Mouse (Mus musculus) hindbrain, embryonic 14.5 days (tissue): Measurements from ENCODE around the gene Slc27a2. TPM values are rescaled to one million over a fixed set of nuclear protein-coding genes. Genes with fewer than 3 reads are reported as not detected.

Experiments
- ATAC-seq: fragments of 200-750 bp; cut with Nextera tagmentation; 2 replicates; pipeline ENCODE4 v1.8.0; 2017; ENCODE audit warnings: moderate number of reproducible peaks, mild to moderate bottlenecking, moderate TSS enrichment, moderate library complexity; ENCODE audit not compliant: low FRiP score
- DNase-seq: peaks from one replicate; pipeline ENCODE4 v3.0.0-alpha.2; 2015; ENCODE audit warnings: low spot score
- H3K27ac ChIP-seq: fragments of 300-500 bp; sonication (generic); 2 replicates; pipeline ENCODE4 v1.5.1; 2014; ENCODE audit warnings: mild to moderate bottlenecking, moderate library complexity
- H3K27me3 ChIP-seq: fragments of 300-500 bp; sonication (generic); 2 replicates; pipeline ENCODE4 v1.6.1; 2014; ENCODE audit warnings: mild to moderate bottlenecking, low read length, mixed read lengths; ENCODE audit not compliant: control insufficient read depth, insufficient read depth
- H3K36me3 ChIP-seq: fragments of 300-500 bp; sonication (generic); replicated peaks from 2 replicates; pipeline ENCODE4 v1.6.1; 2014; ENCODE audit not compliant: control insufficient read depth, insufficient read depth
- H3K4me1 ChIP-seq: fragments of 300-500 bp; sonication (generic); replicated peaks from 2 replicates; pipeline ENCODE4 v1.6.1; 2014; ENCODE audit warnings: antibody characterized with exemption, low read length, mixed read lengths; ENCODE audit not compliant: control insufficient read depth, insufficient read depth
- H3K4me2 ChIP-seq: fragments of 300-500 bp; sonication (generic); replicated peaks from 2 replicates; pipeline ENCODE4 v1.6.1; 2014; ENCODE audit warnings: mild to moderate bottlenecking, moderate library complexity
- H3K4me3 ChIP-seq: fragments of 300-500 bp; sonication (generic); replicated peaks from 2 replicates; pipeline ENCODE4 v1.5.1; 2014; ENCODE audit warnings: mild to moderate bottlenecking, low read length
- H3K9ac ChIP-seq: fragments of 300-500 bp; sonication (generic); 2 replicates; pipeline ENCODE4 v1.6.1; 2014
- H3K9me3 ChIP-seq: fragments of 300-500 bp; sonication (generic); 2 replicates; pipeline ENCODE4 v1.6.1; 2016; ENCODE audit warnings: low read length; ENCODE audit not compliant: control insufficient read depth
- WGBS: fragments of 180-500 bp; shearing (Covaris S2); extraction: QIAGEN DNeasy Blood & Tissue Kit; methylation state at CpG from one replicate; pipeline ENCODE4 v1.1.7; 2014; 5-methylcytosine and 5-hydroxymethylcytosine counted together
- polyA plus RNA-seq: library from polyadenylated mRNA; unstranded; fragments of >200 nt; fragmentation: Nextera tagmentation; extraction: Ambion mirVana; gene quantifications from 2 replicates; pipeline ENCODE4 v1.2.1, GENCODE M21; 2014

Slc27a2 gene
- polyA plus RNA-seq, 1 experiment from 2014 or later, result 9.7 TPM

- DNase-seq, result no peak
- Histone ChIP-seq H3K9me3 (peaks cover 9% of the 10 kb centered on the region; the same call in 1 of the 2 replicates), H3K27ac (no peak overlapping the region), H3K4me3 (no peak overlapping the region), H3K9ac (no peak overlapping the region), H3K4me1 (no peaks in the 10 kb centered on the region), H3K4me2 (no peak overlapping the region), H3K36me3 (peaks cover 5% of the 10 kb centered on the region; the same call in 1 of the 2 replicates), H3K27me3 (no peaks in the 10 kb centered on the region)
- 85% methylated on average over 11 of the region's 11 CpGs for WGBS
- no peak for ATAC-seq
Observed at GRCm38 (mm10) chr2:126575391-126576176, 23.4 kb downstream of the Slc27a2 start.

DNA sequence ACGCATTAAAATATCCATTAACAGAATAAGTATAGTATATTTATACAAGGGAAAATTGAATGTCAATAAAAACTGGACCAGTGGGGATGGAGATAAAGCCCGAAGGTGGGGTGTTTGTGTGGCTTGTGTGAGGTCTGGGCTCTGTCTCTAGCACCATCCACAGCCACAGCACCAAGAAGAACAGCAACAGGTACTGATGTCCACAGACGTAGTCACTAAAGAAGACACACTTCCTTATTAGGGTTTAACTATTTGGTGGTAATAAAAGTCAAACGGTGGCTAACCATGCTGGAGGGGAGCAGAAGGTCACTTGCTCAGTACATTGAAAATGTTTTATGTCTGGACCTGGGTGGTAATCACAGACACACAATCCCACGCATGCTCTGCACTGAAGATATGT lies 25.2 kb downstream of the Slc27a2 start:
- H3K9me3 ChIP-seq, result no peaks in the 10 kb centered on the region
- no peak for ATAC-seq
- WGBS, result 92% methylated on average over 5 of the region's 5 CpGs

GRCm38 (mm10) chr2:126579282-126579681 lies 27.1 kb downstream of the Slc27a2 start:
- Histone ChIP-seq H3K4me1 (no peaks in the 10 kb centered on the region), H3K4me2 (no peak overlapping the region), H3K9ac (no peak overlapping the region), H3K9me3 (no peaks in the 10 kb centered on the region), H3K36me3 (peaks cover 5% of the 10 kb centered on the region; the same call in 1 of the 2 replicates), H3K4me3 (no peak overlapping the region), H3K27ac (no peak overlapping the region), H3K27me3 (no peaks in the 10 kb centered on the region)
- ATAC-seq (no peak), DNase-seq (no peak)
- WGBS, result 96% methylated on average over 1 of the region's 1 CpGs

More for the DNA sequence above, 25.2 kb downstream of the Slc27a2 start:
- DNase-seq, result no peak
- Histone ChIP-seq H3K4me3 (no peak overlapping the region), H3K27ac (no peak overlapping the region), H3K27me3 (no peaks in the 10 kb centered on the region), H3K9ac (no peak overlapping the region), H3K4me2 (no peak overlapping the region), H3K36me3 (peaks cover 5% of the 10 kb centered on the region; the same call in 1 of the 2 replicates), H3K4me1 (no peaks in the 10 kb centered on the region)

- H3K27me3 ChIP-seq, result no peaks in the 10 kb centered on the region
- no peaks in the 10 kb centered on the region; the same call in 1 of the 2 replicates for H3K36me3 ChIP-seq
- H3K4me2 ChIP-seq, result no peak overlapping the region
- no peak for ATAC-seq
- no peak overlapping the region for H3K4me3 ChIP-seq
- H3K27ac ChIP-seq, result no peak overlapping the region
- no peaks in the 10 kb centered on the region for H3K4me1 ChIP-seq
- DNase-seq, result no peak
- H3K9me3 ChIP-seq, result no peaks in the 10 kb centered on the region
- no peak overlapping the region for H3K9ac ChIP-seq
- 84% methylated on average over 6 of the region's 6 CpGs for WGBS
Observed at GRCm38 (mm10) chr2:126583960-126584359, 31.8 kb downstream of the Slc27a2 start.

DNA sequence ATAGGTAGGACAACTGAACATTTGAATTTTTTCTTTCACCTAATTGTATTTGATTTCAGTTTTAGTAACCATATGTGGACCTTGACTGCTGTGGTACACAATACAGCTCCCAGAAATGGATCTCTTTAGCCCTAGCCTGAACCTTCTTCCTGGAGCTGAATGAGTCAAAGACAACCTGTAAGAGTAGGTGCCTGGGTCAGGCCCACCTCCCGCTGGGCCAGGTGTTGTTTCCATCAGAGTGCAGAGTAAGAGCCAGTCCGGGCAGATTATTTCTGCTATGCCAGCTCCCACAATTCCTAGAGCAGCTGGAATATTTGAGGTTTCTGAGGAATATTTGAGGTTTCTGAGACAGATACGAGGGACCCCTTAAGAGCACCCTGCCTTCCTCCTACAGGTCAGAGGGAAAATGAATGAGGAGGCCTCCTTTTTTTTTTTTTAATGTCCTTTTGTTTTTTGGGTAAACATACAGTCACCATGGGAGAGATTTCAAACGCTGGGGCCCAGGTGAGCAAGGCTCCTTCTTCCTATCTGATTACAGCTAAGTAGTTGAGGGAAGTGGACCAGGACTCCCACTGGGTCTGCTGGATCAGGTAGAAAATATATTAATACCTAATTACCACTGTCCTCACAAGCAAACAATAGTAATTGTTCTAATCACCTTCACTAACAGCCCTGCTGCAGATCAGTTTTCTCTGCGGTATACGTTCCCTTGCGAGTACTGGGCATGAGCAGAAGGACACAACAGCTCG lies 32.6 kb downstream of the Slc27a2 start:
- H3K4me2 ChIP-seq, result no peak overlapping the region
- no peaks in the 10 kb centered on the region for H3K4me1 ChIP-seq
- ATAC-seq, result no peak
- no peak overlapping the region for H3K9ac ChIP-seq
- no peaks in the 10 kb centered on the region; the same call in 1 of the 2 replicates for H3K36me3 ChIP-seq
- H3K9me3 ChIP-seq, result no peaks in the 10 kb centered on the region
- no peak for DNase-seq
- no peak overlapping the region for H3K27ac ChIP-seq
- H3K27me3 ChIP-seq, result no peaks in the 10 kb centered on the region
- WGBS, result 89% methylated on average over 8 of the region's 8 CpGs
- H3K4me3 ChIP-seq, result no peak overlapping the region

- Histone ChIP-seq H3K27ac (no peak overlapping the region), H3K9ac (no peak overlapping the region), H3K36me3 (no peaks in the 10 kb centered on the region; the same call in 1 of the 2 replicates), H3K4me1 (no peaks in the 10 kb centered on the region), H3K4me3 (no peak overlapping the region), H3K9me3 (no peaks in the 10 kb centered on the region), H3K4me2 (no peak overlapping the region), H3K27me3 (no peaks in the 10 kb centered on the region)
- no peak for ATAC-seq
- DNase-seq, result no peak
- WGBS, result 91% methylated on average over 3 of the region's 3 CpGs
Observed at GRCm38 (mm10) chr2:126587468-126587867, 35.3 kb downstream of the Slc27a2 start.

DNA sequence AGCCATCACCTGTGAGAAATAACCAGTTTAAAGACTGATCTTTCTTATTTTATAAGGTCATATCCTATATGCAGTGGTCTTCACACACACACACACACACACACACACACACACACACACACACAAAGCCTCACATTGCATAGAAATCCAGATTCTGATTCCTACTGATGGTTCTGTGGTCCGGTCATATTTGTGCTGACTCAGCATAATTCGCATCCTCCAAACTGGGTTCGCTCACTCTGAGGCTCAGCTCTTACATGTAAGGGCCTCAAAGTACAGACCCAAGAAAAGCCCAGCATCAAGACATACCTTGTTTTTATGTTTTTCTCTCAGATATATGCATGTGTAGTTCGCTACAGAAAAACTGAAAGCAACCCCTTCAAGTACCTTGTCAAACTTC lies 39.1 kb downstream of the Slc27a2 start:
- H3K9me3 ChIP-seq, result no peaks in the 10 kb centered on the region
- WGBS, result 95% methylated on average over 4 of the region's 4 CpGs
- no peak overlapping the region for H3K27ac ChIP-seq
- ATAC-seq (no peak), DNase-seq (no peak)
- H3K27me3 ChIP-seq, result no peaks in the 10 kb centered on the region
- no peaks in the 10 kb centered on the region for H3K4me1 ChIP-seq
- H3K4me2 ChIP-seq, result no peak overlapping the region
- H3K36me3 ChIP-seq, result no peaks in the 10 kb centered on the region
- H3K9ac ChIP-seq, result no peak overlapping the region
- H3K4me3 ChIP-seq, result no peak overlapping the region

DNA sequence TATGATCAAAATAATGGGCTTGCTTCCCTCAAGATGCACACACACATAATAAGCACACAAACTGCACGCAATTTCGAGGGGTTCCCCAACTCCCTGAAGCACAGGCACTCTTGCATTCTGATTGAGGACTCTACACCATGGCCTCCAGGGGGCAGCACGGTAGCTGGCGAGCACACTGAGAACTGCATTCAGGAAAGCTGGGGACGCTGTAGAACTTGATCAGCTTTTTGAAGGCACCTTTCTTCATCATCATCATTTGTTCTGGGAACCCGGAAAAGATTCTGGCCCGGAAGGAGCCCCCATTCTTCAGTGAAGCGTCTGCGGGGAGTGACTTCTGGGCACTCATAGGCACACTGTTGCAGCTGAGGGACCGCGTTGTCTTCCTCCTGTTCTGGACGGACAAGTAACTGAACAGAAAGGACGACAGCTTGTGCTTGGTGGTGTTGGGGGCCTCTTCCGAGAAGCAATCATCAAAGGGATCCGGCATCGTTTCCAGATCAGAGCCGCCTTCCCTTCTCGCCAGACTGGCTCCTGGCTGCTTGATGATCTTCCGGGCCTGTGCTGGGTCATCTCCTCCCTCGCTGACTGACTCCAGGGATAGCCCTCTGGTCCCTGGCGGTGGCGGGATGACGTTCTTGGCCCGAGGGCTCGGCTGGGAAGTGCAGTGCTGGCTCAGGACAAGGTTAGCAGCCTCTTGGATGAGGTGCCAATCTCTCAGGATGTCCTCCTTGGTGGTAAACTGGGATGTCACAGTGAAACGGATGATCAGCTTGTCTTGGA lies 41.8 kb downstream of the Slc27a2 start:
- no peaks in the 10 kb centered on the region for H3K4me1 ChIP-seq
- H3K9me3 ChIP-seq, result no peaks in the 10 kb centered on the region
- peak overlapping the region; percentile 53 for H3K4me2 ChIP-seq
- H3K4me3 ChIP-seq, result peak overlapping the region; percentile 14; the same call in 1 of the 2 replicates
- no peaks in the 10 kb centered on the region for H3K27me3 ChIP-seq
- WGBS, result 35% methylated on average over 26 of the region's 26 CpGs
- no peak overlapping the region for H3K27ac ChIP-seq
- no peak overlapping the region for H3K9ac ChIP-seq
- no peak for ATAC-seq
- no peaks in the 10 kb centered on the region for H3K36me3 ChIP-seq
- DNase-seq, result peak; percentile 68
